Mouse (Mus musculus) adrenal gland, adult 18-20 months (tissue): ENCODE measurements around the gene Pld2. TPM values are rescaled to one million over a fixed set of nuclear protein-coding genes. Genes with fewer than 3 reads are reported as not detected.
"Not testable (repeated sequence)": the region's sequence is repeated elsewhere in the genome, so short reads cannot be mapped to it uniquely, and the experiment has no call there.

Experiments used
- DNase-seq, 2 experiments: peaks; one replicate each; pipeline ENCODE4 v3.0.0; 2021 to 2022; ENCODE audit warnings: low spot score in 2 of 2
- total RNA-seq, 2 experiments: library from RNA; stranded (reverse); gene quantifications; 1 replicate in 1 of 2; 2 replicates in 1 of 2; pipeline ENCODE4 v1.2.3; 2021

Pld2 gene
- total RNA-seq, 2 experiments from 2014 or later = 6.8 to 8.2 TPM

DNA sequence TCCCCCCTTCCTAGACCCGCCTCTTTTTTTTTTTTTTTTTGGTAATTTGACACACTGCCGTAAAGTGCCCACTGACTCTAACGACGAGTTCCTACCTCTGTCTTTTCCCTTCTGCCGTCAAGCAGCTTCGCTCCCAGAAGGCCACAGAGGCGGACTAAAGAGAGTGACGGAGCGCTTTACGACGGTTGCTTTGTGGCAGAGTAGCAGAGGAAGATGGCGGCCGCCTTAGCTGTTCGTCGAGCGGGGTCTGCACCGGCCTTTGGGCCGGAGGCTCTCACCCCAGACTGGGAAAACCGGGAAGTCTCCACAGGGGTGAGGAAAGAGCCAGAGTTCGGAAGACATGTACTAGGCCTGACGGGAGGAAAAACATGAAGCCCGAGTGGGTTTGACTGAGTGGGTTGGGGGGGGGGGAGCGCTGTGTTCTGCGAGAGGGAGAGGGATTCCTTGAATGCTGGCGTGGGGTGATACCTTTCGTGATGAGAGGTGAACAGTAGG lies 14.6 kb upstream of the Pld2 start, which contains the start of gene Psmb6:
Psmb6 (plus strand) TSS at position 184 of the 495 bp plus-strand sequence.
- peak; percentile 78 to 83 for DNase-seq

DNA sequence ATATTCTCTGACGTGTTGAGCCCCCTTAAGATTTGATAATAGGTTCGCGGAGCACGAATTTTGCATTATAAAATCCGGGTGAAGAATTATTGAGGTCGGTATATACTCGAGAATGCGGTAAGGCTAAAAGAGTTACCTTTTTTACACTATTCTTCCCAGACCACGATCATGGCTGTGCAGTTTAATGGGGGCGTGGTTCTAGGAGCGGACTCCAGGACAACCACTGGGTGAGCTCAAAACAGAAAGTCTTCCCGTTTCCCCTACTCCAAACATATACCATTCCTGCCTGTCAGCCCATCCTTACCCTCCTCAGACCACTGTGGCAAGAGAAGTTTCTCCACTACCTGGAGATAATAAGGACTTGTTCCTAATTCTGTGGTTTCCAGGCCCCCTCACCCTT lies 14.1 kb upstream of the Pld2 start:
- no peak for DNase-seq

DNA sequence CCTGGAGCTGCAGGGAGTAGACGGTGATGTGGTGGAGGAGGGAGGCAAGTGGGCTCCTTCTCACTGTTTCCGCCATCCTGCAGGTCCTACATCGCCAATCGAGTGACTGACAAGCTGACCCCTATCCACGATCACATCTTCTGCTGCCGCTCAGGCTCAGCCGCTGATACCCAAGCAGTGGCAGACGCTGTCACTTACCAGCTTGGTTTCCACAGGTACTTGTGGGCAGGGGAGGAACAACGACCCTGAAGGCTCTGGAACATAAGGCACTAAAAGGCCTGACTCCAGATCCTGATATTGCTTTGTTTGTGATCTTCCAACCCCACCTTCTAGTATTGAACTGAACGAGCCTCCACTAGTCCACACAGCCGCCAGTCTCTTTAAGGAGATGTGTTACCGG lies 13.7 kb upstream of the Pld2 start:
- no peak for DNase-seq

DNA sequence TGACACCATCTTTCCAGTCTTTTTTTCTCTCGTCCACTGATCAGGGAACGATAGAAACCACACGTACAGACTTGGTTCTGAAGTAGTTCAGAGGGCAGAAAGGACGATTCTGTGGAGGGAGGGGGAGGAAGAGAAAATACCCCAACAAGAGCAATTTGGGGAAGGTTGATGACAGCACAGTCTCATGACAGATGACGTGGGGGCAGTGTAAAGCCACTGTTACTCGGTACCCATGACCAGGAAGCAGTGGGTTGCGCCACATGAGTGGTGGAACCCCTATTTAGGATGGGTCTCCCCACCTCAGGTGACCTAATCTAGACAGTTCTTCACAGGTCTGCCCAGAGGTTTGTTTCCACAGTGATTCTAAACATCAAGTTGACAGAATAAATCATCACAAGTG lies 11.3 kb upstream of the Pld2 start:
- DNase-seq = no peak

DNA sequence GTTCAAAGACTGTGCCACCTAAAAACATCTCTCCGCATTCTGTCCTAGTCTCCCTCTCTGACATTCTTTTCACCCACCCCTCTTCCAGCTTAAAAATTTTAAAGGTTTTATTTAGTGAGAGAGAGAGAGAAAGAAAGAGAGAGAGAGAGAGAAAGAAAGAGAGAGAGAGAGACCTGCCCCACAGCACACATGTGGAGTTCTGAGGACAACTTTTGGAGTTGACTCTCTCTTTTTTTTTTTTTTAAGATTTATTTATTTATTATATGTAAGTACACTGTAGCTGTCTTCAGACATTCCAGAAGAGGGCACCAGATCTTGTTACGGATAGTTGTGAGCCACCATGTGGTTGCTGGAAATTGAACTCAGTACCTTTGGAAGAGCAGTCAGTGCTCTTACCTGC lies 8.8 kb upstream of the Pld2 start:
- DNase-seq = not testable (repeated sequence)

DNA sequence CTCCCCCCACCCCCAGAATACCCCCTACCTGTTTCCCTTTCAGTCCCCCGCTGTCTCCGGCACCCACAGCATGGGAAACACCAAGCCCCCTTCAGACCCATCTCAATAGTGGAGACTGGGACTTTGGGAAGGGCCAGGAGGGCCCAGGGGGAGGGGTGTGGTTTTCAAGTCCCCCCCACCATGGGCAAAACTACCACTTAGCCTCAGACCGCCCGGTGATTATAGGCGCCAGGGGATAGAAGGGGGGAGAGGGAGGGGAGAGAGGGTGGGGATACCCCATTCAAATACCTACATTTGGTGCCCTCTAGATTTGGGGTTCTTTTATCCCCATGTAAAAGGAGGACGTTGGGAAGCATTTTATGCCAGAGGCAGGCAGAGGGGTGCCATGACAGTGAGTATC lies 7.0 kb upstream of the Pld2 start, which contains the start of gene Gm40193:
Gm40193 (minus strand) TSS at position 101 of the 400 bp plus-strand sequence.
- DNase-seq = no peak

DNA sequence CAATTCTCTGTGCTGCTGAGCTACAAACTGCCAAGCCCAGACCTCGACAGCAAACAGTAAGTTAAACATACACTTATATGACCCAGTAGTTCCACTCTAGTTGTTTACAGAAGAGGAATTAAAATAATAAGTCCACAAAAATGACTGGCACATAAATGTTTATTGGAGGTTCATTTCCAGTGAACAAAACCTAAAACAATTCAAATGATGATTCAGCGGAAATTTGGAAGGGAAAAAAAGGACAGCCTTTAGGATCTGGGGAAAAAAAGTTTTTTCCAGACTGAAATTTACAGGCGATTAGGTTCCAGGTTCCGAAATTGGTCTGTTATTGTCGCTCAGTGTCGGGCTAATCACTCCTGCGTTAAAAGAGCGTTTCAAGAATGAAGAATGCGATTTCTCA lies 441 bp upstream of the Pld2 start:
- DNase-seq = no peak

DNA sequence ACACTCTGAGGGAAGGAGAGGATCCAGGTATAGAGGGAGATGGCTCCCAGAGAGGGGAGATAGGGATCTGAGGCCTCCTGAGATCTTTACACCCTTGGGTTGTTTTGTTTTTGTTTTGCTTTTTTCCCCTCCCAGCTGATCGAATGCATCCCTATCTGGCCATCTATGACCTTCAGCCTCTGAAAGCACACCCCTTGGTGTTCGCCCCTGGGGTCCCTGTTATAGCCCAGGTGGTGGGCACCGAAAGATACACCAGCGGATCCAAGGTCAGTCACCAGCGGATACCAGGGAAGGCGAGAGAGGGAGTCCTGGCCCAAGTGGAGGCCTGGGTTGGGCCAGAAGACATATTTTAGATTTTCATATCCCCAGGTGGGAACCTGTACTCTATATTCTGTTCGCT lies 1.1 kb downstream of the Pld2 start:
- no peak for DNase-seq

DNA sequence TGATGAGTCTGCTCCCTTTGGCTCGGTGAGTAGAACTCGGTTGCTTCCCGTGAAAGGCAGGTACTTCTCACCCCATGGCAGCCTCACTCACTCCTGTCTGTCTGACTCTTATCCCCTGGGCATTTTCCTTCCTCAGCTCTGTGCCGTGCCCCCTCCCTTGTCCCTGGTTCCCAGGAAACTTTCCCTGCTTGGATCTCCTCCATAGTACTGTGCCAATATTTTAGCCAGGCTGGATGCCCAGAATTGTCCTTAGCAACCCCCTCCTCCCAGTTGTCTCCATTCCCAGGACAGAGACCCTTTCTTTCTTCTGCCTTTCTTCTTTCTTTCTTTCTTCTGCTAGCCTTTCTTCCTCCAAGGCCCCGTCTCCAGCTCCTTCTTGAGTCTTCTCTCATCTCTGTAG lies 1.6 kb downstream of the Pld2 start:
- DNase-seq = no peak

DNA sequence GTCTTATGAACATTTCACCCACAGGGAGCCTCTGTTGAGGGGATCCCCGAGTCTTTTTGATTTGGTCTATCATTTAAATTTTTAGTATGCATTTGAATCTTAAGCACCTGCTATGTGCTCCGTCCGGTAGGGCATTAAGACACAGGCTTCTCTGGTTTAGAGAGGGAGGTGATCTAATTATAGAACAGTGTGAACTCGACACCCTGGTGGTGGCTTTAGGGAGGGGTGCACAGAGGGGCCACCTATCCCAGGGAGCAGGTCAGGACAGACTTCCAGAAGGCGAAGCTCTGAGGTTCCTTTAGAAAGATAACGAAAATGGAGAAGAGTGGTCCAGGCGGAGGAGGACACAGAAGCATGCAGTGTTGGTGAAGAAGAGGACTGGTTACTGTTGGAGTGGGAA lies 4.6 kb downstream of the Pld2 start:
- no peak for DNase-seq

DNA sequence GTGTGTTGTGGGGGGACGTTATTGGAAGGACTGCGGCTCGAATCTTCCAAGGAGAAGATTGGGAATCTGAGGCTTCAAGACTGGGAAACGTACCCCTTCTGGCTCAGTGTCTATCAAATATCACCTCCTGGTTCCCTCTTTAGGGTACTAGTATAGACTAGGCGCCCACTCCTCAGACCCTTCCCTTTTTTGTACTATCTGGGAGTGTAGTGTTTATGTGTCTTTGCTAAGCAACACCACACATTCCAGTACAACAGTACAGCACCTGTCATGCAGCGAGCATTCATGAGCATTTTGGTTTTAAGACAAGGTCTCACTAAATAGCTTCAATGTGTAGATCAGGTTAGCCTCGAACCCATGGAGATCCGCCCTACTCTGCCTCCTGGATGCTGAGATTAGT lies 11.7 kb downstream of the Pld2 start:
- DNase-seq = no peak

DNA sequence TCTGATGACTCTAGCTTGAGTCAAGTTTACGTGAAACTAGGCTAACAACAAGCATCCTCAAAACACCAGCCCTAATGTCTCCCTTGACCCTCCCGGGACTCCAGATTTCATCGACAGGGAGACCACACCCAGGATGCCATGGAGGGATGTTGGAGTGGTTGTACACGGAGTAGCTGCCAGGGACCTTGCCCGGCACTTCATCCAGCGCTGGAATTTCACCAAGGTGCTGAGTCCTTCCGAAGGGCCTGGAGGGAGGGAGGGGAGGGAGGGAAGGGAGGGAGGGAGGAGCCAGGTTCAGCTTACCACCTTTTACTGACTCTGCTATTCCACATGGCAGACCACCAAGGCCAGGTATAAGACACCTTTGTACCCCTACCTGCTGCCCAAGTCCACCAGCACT lies 14.1 kb downstream of the Pld2 start:
- no peak for DNase-seq

DNA sequence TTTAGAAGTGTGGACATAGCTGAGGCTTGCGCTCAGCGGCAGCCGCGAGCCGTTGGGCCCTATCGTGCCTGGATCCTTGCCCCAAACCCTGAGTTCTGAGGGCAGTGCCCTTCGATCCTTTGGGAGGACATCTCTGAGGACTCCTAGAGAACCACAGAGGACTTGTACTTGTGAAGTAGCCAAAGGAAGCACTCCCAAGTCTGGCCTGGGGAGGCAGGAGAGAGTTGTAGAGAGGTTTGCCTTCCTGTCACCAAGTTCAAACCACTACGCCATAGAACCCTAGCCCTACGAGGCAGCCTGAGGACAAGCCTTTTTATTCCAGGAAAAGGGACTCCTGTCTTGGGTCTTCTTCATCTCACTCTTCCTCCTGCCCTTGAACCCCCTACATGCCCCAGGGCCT lies 17.7 kb downstream of the Pld2 start:
- DNase-seq = no peak

DNA sequence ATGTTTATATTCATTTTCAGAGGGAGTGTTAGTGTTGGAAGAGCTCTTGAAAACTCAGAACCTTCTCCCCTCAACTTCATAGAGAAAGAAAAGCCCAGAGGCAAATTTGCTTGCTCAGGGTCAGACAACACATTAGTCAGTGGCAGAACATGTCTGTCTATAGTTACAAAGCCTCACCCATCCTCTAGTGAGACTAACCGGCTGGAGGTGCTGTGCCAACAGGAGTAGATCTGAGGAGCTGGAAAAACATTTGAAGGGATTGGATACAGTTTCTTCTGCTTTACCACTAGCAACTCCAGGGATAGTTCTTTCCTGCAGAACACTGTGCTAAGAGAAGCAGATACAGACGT lies 22.0 kb downstream of the Pld2 start:
- DNase-seq = no peak

DNA sequence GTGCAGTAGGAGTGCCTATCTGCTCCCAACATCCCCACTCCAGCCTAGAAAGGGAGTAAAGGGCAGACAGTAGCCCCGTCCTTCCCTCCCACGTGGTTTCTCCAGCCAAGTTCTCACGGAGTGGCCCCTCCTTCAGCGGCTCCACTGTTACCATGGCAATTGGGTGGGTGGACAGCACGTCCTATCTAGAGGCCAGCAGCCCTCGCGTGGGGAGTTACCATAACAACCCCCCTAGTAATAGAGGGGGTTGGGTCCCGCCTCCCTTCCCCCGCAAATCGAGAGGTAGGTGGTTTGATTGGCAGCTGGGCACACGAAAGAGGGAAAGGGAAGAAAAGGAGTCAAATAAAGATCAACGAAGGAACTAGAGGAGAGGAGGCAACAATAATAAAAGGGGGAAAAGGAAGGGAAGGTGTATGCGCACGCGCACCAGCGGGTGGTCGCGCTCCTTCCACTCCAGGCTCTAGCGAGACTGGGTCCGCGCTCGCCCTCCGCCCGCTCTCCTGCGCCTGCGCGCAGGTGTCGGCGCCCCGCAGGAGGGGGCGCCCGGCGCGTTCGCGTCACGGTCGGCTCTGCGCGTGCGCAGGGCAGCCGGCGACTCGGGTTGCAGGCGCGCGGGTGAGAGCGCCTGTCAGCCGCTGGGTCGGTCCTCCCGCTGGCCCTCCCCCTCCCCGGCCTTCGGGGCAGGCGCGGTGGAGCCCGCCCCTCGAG lies 22.6 kb downstream of the Pld2 start, which contains the start of gene Mink1:
Mink1 (plus strand) TSS at position 595 of the 708 bp plus-strand sequence.
- DNase-seq = peak; percentile 86 to 88

DNA sequence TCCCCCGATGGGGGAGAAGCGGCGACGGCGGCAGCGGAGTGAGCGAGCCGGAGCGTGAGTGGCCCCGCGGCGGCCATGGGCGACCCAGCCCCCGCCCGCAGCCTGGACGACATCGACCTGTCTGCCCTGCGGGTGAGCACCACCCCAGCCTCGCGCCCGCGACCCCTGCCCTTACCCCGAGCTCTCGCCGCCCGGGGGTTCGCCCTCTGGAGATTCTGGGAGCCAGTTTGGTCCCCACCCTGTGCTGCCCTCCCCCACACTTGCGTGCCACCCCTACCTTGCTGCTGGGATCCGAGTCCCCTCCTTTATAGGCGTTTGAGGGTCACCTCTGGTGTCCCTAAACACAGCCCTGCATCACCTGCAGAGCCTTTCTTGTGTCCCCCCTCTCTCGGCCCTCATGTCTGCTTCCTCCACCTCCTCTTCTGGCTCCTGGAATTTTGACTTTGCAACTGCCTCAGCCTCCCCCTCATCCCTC lies 23.2 kb downstream of the Pld2 start:
- no peak for DNase-seq

DNA sequence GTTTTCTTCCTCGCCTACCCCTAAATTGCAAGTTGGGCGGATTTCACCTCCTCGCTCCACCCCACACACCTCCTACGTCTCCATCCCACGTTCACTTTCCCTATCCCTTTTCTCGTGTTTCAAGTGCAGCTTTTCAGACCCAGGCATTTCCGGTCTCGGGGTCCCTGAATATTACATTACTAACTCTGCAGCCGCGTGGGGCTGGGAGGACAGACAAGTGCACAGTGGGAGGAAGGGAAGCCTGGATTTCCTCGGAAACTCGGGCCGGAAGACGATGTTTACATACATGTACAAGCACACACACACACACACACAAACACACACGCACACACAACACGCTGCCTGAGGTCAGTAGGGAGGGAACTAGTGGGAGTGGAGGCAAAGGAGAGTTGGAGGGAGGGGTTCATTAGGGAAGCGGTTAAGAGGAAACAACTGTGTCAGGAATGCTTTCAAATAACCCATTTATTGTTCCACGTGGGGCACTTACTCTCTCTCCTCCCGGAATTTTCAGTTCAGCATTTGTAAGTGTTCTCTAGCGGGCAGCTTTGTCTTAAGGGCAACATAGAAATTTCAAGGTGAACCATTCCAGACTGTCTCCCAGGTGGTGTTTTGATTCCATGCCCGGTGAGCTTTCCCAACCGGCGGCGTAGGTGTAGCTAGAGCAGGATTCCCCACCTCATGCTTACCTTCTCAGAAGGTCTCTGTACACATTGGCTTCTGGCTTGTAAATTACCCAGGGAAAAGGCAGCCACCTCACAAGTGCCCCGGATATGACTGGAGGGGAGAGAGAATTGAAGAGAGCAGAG lies 23.8 kb downstream of the Pld2 start:
- DNase-seq = peak in 1 of 2 experiments; percentile 26

DNA sequence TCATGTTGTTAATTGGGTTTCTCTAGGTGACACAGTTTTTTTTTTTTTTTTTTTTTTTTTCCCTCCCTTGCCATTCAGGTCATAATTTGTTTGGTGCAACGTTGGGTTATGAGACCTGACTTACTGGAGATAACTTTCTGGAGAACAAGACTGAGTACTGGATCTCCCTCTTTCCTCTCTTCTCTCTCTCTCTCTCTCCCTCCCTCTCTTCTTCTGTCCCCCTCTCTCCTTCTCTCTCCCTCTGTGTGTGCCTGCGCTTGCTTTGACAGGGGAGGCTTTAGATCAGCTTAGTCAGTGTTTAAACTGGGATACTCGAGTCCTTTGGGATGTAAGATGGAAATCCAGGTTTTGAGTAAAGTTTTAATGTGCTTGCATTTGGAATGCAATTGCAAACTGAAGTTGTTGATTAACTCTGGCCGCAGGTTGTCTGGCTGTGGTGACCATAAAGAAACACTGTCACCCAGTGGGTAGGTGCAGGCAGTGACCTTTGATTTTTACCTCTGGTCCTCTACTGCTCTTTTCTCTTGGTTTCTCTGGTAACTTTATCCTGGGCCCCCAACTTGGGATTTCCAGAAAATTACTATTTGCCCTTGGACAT lies 24.5 kb downstream of the Pld2 start:
- no peak for DNase-seq

DNA sequence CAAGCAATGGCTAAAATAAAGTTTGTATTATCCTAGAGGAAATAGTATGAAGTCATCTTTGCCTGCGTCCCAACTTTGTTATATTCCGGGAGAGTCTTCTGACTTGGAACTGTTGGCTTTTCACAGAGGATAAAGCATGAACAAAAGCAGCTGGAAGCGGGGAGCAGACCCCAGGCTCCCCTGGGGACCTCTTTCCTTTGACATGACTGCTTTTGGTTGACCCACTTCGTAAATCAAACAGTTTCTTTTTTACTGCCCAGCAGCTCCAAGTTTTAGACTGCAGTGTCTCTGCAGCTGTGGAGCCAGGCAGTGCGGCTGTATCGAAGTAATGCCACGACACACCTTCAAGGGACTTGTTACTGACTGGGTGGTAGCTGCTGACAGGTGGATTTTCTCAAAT lies 26.7 kb downstream of the Pld2 start:
- DNase-seq = no peak

DNA sequence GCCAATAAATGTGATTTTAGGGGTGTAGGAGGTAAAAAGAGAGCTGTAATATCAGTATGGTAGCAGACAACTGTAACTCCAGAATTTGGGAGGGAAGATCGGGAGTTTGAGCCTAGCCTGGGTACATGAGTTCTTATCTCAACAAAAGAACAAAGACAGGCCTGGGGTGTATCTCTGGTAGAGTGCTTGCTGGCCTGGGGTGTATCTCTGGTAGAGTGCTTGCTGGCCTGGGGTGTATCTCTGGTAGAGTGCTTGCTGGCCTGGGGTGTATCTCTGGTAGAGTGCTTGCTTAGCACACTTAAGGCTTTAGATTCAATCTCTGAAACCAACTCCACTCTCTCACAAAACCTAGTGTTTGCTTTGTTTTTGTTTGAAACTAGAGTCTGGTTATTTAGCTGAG lies 30.8 kb downstream of the Pld2 start:
- DNase-seq = not testable (repeated sequence)

DNA sequence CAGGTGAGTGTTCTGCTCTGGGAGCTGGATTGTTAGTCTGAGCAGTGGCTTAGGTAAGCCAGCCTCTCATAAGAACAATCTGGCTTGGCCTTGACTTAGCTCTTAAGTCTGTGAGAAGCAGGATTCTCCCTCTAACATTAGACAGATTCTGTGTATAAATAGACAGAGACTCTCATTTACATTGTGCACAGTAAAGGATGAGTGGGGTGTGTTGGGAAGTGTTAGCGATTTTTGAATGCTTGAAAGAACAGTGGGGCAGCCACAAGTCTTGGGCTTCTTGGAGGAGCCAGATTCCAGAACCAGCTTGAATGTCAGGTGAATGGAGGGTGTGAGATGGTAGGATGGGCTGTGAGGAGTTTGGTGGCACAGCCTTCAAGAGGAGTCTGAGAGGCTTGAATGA lies 31.8 kb downstream of the Pld2 start:
- DNase-seq = no peak
